9 mouse cellular contexts compared by ENCODE assay signal in the genomic region with DNA sequence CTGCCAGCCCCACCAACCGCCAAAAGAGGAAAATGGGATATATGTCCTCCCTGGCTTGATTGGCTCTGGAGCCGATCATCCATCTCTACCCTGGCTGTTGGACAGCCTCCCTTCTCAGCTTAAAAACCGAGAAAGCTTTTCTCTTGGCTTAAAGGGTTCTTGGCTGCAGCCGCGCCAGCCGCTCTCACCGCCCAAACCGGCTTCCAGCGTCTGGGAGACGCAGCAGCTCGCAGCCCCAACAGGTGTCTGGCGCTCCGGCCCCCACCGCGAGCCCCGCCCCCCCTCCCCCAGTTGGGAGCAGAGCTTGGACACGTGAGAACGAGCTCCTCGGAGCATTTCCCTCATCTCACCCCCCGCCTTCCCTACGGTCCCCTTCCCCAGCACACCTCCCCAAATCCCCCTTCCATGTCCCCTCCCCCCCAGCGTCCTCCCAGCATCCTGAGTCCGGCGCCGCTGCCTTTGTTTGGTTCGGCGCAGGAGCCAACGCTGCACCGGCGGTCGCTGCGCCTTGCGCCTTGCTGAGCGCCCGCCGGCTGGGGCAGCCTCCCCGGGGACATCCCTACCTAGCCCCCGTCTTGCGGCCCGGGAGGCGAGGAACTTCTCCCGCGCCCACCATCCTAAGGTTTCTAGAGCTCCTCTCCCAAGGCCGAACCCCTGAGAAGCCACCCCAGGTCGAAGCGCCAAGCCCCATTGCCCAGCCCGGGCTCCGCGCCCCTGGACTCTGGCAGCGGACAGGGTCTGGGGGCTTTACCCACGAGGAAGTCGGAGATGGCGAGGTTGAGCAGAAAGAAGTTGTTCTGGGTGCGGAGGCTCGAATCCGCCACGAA. TPM values are rescaled to one million over a fixed set of nuclear protein-coding genes. Genes with fewer than 3 reads are reported as not detected.
A peak's percentile ranks its signal among the peaks of the same experiment; 100 is the strongest.
DNase-seq lines count a peak whose midpoint lies in the region; ATAC-seq lines count a peak whose summit lies in the region.
"Had no signal": no experiment of that assay in that cellular context is flagged by ENCODE, and none has a peak within 500 bp of the region (broad histone marks: within the 10 kb centered on the region; RNA-seq: fewer than 3 reads in every experiment).

No protein-coding gene starts in this region.

- intact Hi-C loops in left cerebral cortex, postnatal 4 days (cut with DNase I), result no loop called here

- H3K27ac ChIP-seq in heart, embryonic 16.5 days (ENCODE audit: low read length), result no peak overlapping the region
- H3K27ac ChIP-seq in midbrain, embryonic 12.5 days (replicated peaks), result peak overlapping the region; percentile 40; the same call in 1 of the 2 replicates

- no peak for ATAC-seq in heart, embryonic 16.5 days (replicated peaks; ENCODE audit: extremely low read depth, insufficient read depth, low FRiP score)
- ATAC-seq in midbrain, embryonic 12.5 days (ENCODE audit: low FRiP score, low read depth), result peak; percentile 11; the same call in 1 of the 2 replicates
- no peak for ATAC-seq in megakaryocyte-erythroid progenitor cell, adult 5-6 weeks (replicated peaks; ENCODE audit: low FRiP score, low TSS enrichment, poor library complexity, severe bottlenecking)

- WGBS in heart, embryonic 16.5 days, result 2% methylated on average over 52 of the region's 57 CpGs
- WGBS in midbrain, embryonic 12.5 days, result under 1% methylated on average over 52 of the region's 57 CpGs

- DNase-seq in left cerebral cortex, postnatal 4 days, result peak; percentile 27
- DNase-seq in left cerebral cortex, adult 8-10 months (ENCODE audit: low spot score in 2 of 2), result no peak
- peak; percentile 60 for DNase-seq in cerebellum, adult 9-11 months
- no peak for DNase-seq in frontal cortex, postnatal 14 days (ENCODE audit: low spot score in 2 of 2)
- DNase-seq in left cerebral cortex, adult 9 months (ENCODE audit: low spot score in 2 of 2), result no peak

- peak overlapping the region; percentile 63 for H3K4me3 ChIP-seq in heart, embryonic 16.5 days (ENCODE audit: low read length)
- H3K4me3 ChIP-seq in midbrain, embryonic 12.5 days, result peak overlapping the region; percentile 60

- no peaks in the 10 kb centered on the region for H3K9me3 ChIP-seq in heart, embryonic 16.5 days (replicated peaks; ENCODE audit: control insufficient read depth, low read length)
- no peaks in the 10 kb centered on the region for H3K9me3 ChIP-seq in midbrain, embryonic 12.5 days

- peak overlapping the region; percentile 97 for H3K4me2 ChIP-seq in heart, embryonic 16.5 days (ENCODE audit: low read depth, low read length)
- H3K4me2 ChIP-seq in midbrain, embryonic 12.5 days (replicated peaks), result peak overlapping the region; percentile 83

- no peaks in the 10 kb centered on the region for H3K36me3 ChIP-seq in heart, embryonic 16.5 days (ENCODE audit: control insufficient read depth, insufficient read depth)
- H3K36me3 ChIP-seq in midbrain, embryonic 12.5 days, result no peaks in the 10 kb centered on the region

- no peak overlapping the region for H3K9ac ChIP-seq in heart, embryonic 16.5 days (ENCODE audit: low read length)
- H3K9ac ChIP-seq in midbrain, embryonic 12.5 days (replicated peaks), result peak overlapping the region; percentile 65

- H3K4me1 ChIP-seq in heart, embryonic 16.5 days (ENCODE audit: control insufficient read depth, insufficient read depth, low read length), result peaks cover 18% of the 10 kb centered on the region
- H3K4me1 ChIP-seq in midbrain, embryonic 12.5 days, result peaks cover 44% of the 10 kb centered on the region

- peaks cover 72% of the 10 kb centered on the region for H3K27me3 ChIP-seq in heart, embryonic 16.5 days (ENCODE audit: control insufficient read depth, insufficient read depth, low read length)
- H3K27me3 ChIP-seq in midbrain, embryonic 12.5 days, result peaks cover 83% of the 10 kb centered on the region

RNA-seq across cellular contexts. Expression of gene Hrh3, which starts 0.9 kb away (rescaled TPM):
- total RNA-seq in left cerebral cortex, postnatal 4 days (2021), result 10 to 100 TPM; 16.6 to 17.4 TPM
- 100 to 1,000 TPM in 3 of 4 experiments, 10 to 100 TPM in 1; 95.0 to 129 (median 126) TPM for total RNA-seq in left cerebral cortex, adult 8-10 months (2022)
- 0.20 TPM in 1 of 2 replicates, not detected in the other for polyA plus RNA-seq in heart, embryonic 16.5 days (2015; fragmentation: Nextera tagmentation; extraction: Ambion mirVana)
- polyA plus RNA-seq in midbrain, embryonic 12.5 days (2016; fragmentation: Nextera tagmentation; extraction: Ambion mirVana), result 4.1 and 4.8 TPM in 2 replicates
- total RNA-seq in megakaryocyte-erythroid progenitor cell, adult 5-6 weeks (2014; fragmentation: Nextera tagmentation), result not detected in 2 replicates
- not detected in 2 replicates for total RNA-seq in megakaryocyte-erythroid progenitor cell, adult 5-6 weeks (2017)
- total RNA-seq: common myeloid progenitor, adult 5-6 weeks had no signal

RNA-seq across cellular contexts. Expression of gene Osbpl2, which starts 15.7 kb away (rescaled TPM):
- total RNA-seq in left cerebral cortex, postnatal 4 days (2021), result 10 to 100 TPM; 61.9 to 64.5 TPM
- total RNA-seq in left cerebral cortex, adult 8-10 months (2022), result 10 to 100 TPM; 56.0 to 59.0 (median 58.3) TPM
- 35.0 TPM in 2 replicates for polyA plus RNA-seq in heart, embryonic 16.5 days (2015; fragmentation: Nextera tagmentation; extraction: Ambion mirVana)
- polyA plus RNA-seq in midbrain, embryonic 12.5 days (2016; fragmentation: Nextera tagmentation; extraction: Ambion mirVana), result 52.7 and 52.8 TPM in 2 replicates
- 23.9 and 25.4 TPM in 2 replicates for total RNA-seq in megakaryocyte-erythroid progenitor cell, adult 5-6 weeks (2014; fragmentation: Nextera tagmentation)
- total RNA-seq in megakaryocyte-erythroid progenitor cell, adult 5-6 weeks (2017), result 29.4 and 35.1 TPM in 2 replicates

RNA-seq across cellular contexts. Expression of gene Mtg2, which starts 33.0 kb away (rescaled TPM):
- 10 to 100 TPM; 19.8 to 20.5 TPM for total RNA-seq in left cerebral cortex, postnatal 4 days (2021)
- total RNA-seq in left cerebral cortex, adult 8-10 months (2022), result 10 to 100 TPM; 14.8 to 18.1 (median 16.8) TPM
- 30.2 and 30.8 TPM in 2 replicates for polyA plus RNA-seq in heart, embryonic 16.5 days (2015; fragmentation: Nextera tagmentation; extraction: Ambion mirVana)
- 31.8 and 35.0 TPM in 2 replicates for polyA plus RNA-seq in midbrain, embryonic 12.5 days (2016; fragmentation: Nextera tagmentation; extraction: Ambion mirVana)
- total RNA-seq in megakaryocyte-erythroid progenitor cell, adult 5-6 weeks (2014; fragmentation: Nextera tagmentation), result 14.0 and 20.9 TPM in 2 replicates
- 14.8 and 16.7 TPM in 2 replicates for total RNA-seq in megakaryocyte-erythroid progenitor cell, adult 5-6 weeks (2017)

Comparison
In these comparisons a context has a peak if more than half of its experiments do, and no peak if none do; other contexts are left out.
1. DNase-seq: peak in left cerebral cortex, postnatal 4 days (single experiment) and cerebellum, adult 9-11 months (single experiment); none in left cerebral cortex, adult 8-10 months (0 of 2), frontal cortex, postnatal 14 days (0 of 2) and left cerebral cortex, adult 9 months (0 of 2).
2. RNA of gene Hrh3, which starts 0.9 kb away (total RNA-seq): 95.0 to 129 TPM in left cerebral cortex, adult 8-10 months and 16.6 to 17.4 TPM in left cerebral cortex, postnatal 4 days; not detected in megakaryocyte-erythroid progenitor cell, adult 5-6 weeks; every median in the first group is over 10 times any median in the second.